Mouse (Mus musculus): Measurements from ENCODE around the gene Znhit1.
"Not testable (repeated sequence)": the region's sequence is repeated elsewhere in the genome, so short reads cannot be mapped to it uniquely, and the experiment has no call there.

The Znhit1 gene

DNA sequence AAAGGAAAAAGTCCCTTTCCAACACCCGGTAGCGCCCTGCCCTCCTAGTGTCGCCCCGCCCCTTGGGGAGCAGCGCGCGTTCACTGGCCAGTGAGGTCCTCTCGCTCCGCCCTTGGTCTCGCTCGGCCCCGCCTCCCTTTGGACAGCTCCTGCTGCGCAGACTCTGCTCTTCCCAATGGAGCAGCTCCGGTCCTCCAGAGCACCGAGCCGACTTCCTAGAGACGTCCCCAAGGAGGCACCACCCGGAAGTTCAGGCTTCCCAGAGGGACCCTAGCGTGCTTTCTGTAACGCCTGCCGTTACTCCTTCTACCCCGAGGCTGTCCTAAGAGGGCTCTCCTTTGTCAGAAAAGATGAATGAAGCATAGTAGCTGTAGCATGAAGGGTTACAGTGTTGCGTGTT, 34.8 kb downstream of the Znhit1 start, which contains the start of gene Fis1:
Gene Fis1, plus strand, starts transcription at position 261 of the 400 bp plus-strand sequence.
- DNase-seq (ENCODE audit: low spot score): peak; percentile 91

DNA sequence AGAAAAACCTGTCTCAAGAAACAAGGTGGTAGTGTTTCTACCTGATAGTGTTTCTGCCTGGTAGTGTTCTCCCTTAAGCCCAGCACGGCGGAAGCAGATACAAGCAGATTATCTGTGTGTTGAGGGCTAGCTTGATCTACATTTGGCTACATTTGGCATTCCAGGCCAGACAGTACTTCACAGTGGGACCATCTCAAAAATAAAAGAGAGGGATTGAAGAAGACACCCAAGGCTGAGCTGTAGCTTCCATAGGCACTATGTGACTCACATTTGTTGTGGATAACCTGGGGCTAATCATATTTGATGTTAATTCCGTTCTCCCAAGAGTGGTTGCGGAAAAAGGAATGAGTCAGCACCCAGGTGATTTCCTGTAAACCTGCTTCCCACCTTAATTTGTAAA, 35.7 kb downstream of the Znhit1 start:
- no peak for DNase-seq (ENCODE audit: low spot score)

DNA sequence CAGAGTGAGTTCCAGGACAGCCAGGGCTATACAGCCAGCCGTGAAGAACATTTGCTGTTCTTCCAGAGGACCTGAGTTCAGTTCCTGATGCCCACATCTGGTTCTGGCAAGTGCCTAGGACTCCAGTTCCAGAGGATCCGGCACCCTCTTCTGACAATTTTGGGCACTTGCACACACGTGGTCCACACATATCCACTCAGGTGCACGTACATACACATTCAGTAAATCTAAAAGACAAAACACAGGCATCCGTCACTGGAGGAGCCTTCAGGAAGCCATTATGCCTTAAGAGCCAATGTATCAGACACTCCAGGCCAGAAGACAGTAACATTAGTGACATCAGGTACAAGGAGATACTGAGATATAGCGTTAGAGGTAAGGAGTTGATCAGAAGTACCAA, 37.3 kb downstream of the Znhit1 start:
- no peak for DNase-seq (ENCODE audit: low spot score)

DNA sequence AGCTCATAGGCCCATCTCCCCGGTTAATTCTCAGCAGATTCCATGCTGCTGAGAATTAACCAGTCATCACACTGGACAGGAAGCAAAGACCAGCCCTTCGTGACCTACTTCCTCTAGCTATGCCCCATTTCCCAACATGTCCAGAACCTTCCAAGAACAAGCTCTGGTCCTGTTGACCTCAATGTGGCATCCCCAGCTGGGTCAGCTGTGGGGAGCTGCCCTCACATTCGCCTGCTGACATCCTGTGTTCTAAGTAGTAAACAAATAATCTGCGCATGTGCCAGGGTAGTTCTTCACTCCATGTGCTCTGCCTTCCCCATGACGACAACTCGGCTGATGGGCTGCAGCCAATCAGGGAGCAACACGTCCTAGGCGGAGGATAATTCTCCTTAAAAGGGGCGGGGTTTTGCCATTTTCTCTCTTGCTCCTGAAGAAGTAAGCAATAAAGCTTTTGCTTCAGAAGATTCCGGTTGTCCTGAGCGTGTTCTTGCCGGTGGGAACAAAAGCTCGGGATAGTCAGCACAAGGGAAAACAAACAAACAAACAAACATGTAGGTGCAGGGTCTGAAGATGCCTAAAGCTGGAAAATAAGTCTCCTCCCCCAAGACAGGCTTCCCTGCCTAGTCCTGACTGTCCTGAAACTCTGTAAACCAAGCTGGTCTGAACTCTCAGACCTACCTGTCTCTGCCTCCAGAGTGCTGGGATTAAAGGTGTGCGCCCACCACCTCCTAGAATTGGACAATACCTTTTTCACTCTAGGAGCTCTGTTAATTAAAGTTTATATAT, 38.1 kb downstream of the Znhit1 start:
- DNase-seq (ENCODE audit: low spot score): not testable (repeated sequence)

DNA sequence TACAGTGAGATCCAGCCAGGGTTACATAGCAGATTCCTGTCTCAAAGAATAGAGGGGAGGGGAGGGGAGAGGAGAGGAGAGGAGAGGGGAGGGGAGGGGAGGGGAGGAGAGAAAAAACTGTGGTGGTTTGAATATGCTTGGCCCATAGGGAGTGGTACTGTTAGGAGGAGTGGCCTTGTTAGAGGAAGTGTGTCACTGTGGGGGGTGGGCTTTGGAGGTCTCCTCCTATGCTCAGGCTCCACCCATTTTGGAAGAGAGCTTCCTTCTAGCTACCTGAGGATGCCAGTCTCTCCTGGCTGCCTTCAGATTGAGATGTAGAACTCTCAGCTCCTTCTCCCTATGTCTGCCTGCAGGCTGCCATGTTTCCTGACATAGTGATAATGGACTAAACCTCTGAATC, 39.9 kb downstream of the Znhit1 start:
- no peak for DNase-seq (ENCODE audit: low spot score)

DNA sequence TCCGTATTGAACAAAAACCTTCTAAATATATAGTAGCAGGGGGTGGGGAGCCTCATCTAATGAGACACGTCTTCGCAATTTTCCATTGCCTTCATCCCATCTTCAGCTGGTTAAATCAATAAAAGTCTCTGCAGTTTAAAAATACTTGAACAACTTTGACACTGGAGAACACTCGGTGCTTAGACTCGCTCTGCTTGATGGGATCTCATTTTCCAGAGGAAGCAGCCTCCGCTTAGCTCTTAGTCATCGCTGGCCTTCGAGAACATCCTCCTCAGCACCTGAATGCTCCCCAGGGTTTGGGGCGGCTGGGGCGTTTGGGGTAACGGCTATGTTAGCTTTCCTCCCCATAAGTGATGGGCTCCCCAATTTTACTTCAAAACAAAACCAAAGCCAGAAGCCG, 42.7 kb downstream of the Znhit1 start:
- DNase-seq (ENCODE audit: low spot score): no peak

DNA sequence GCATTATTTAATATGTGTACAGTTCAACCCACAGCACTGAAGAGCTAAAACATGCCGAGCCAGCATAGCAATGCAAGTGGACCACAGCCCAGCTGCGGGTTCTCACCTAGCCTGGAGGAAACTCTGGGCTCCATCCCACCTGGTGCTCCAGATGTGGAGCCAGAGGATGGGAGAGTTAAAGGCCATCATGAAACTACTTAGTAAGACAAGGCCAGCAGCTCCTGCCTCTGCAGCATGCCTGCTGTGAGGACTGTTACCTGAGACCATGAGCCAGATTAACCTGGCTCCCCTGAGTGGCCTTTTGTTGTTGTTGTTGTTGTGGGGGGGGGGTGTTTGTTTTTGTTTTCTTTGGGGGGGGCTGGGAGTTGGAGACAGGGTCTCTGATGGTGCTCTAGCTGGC, 44.4 kb downstream of the Znhit1 start:
- DNase-seq (ENCODE audit: low spot score): no peak

DNA sequence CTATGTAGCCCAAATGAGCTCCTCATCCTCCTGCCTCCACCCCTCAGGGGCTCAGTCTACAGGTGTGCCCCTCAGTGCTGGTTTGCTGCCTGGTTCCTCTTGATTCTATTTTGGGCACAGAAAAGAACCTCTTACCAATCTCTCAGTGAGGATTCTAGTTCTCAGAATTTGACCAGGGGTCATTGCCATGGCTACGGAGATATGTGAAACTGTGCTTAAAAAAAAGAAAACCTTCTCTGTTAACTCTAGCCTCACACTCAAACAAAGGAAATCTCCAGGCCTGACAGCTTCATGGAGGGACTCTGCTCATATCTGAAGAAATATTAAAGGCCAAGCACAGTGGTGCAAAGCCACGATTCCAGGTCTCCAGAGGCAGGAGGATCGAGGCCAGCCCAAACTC, 45.0 kb downstream of the Znhit1 start:
- no peak for DNase-seq (ENCODE audit: low spot score)

DNA sequence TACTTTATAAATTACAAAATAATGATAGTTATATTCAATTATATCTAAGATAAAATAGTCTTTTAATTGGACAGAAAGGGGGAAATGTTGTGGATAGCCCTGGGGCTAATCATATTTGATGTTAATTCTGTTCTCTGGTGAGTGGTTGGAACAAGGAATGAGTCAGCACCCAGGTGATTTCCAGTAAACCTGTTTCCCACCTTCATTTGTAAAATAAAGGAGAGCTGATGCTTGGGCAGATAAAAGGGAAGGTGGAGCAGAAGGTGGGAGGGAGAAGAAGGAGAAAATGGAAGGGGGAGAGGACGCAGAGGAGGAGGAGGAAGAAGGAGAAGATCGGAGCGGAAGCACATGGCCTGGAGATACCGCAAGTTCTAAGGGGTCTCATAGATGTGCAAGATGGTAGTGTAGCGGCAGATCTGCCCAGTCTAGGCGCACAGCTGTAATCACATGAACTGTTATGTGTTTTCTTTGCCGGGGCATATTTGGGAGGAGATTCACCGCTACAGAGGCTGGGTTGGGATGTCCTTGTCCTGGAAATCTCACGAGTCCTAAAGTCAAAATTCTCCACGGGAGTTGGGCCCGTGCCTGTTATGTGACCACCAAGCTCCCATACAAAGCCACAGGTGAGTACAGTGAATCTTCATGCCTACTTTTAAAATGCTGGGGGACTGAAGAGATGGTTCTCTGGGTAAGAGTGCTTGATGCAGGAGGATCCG, 46.8 kb downstream of the Znhit1 start:
- no peak for DNase-seq (ENCODE audit: low spot score)

DNA sequence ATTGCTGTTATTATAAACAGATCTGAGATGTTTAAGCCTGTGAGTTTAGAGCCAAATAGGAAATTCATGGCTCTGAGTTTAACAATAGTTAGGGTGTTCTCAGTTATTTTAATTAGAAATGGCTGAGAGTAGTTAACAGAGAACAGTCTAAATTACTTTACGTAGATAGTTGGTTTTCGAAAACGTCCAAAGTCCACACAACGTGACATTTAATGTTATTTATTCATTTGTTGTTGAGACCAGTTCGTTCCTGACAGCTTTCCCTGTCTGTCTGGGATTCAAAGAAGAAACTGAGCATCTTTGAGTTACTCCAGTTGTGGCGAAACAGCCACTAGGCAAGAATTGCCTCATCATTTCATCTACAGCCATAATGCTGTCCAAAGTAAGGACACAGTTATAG, 47.8 kb downstream of the Znhit1 start:
- not testable (repeated sequence) for DNase-seq (ENCODE audit: low spot score)

DNA sequence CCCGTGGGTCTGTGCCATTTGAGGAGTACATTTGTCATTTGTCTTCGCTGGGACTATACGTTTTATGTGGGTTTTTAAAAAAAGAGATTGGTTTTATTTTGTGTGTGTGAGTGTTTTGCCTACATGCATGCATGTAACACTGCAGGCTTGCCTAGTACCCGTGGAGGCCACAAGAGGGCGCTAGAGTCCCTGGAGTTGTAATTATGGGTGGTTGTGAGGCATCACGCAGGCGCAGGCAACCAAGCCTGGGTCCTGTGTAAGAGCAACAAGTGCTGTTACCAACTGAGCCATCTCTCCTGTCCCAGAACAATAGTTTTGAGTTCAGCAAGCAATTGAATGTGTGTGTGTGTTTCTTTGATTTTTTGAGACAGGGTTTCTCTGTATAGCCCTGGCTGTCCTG, 48.5 kb downstream of the Znhit1 start:
- no peak for DNase-seq (ENCODE audit: low spot score)

DNA sequence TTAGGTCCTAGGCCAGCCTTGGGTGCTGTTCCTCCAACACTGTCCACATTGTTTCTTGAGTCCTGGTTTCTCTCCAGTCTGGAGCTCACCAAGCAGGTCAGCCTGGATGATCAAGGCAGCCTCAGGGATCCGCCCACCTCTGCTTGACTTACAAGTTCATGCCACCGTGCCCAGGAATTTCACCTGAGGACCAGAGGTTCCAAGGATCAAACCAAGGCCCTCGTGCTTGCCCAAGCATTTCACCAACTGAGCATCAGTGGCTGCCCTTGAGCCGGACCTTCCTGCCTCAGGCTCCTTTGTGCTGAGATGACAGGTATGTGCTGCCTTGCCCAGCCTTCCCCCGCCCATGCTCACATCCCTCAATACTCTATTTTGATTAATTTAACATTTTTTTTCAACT, 50.2 kb downstream of the Znhit1 start:
- DNase-seq (ENCODE audit: low spot score): no peak

DNA sequence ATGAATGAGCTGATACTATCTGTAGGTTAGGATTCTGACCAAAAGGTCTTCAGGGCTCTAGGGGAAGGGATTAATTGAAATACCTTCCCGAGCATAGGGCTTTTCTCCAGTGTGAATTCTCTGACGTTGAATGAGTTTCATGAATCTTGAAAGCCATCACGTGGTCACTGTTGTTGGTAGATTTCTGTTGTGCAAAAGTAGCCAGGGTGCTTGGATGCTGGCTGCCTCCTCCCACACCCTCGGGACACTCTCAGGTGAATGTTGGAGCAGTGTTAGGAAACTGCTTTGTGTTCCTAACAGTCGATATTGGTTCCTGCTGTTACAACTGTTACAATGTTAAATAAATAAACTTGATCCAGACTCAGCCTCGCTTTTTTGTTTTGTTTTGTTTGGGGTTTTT, 51.1 kb downstream of the Znhit1 start:
- no peak for DNase-seq (ENCODE audit: low spot score)

DNA sequence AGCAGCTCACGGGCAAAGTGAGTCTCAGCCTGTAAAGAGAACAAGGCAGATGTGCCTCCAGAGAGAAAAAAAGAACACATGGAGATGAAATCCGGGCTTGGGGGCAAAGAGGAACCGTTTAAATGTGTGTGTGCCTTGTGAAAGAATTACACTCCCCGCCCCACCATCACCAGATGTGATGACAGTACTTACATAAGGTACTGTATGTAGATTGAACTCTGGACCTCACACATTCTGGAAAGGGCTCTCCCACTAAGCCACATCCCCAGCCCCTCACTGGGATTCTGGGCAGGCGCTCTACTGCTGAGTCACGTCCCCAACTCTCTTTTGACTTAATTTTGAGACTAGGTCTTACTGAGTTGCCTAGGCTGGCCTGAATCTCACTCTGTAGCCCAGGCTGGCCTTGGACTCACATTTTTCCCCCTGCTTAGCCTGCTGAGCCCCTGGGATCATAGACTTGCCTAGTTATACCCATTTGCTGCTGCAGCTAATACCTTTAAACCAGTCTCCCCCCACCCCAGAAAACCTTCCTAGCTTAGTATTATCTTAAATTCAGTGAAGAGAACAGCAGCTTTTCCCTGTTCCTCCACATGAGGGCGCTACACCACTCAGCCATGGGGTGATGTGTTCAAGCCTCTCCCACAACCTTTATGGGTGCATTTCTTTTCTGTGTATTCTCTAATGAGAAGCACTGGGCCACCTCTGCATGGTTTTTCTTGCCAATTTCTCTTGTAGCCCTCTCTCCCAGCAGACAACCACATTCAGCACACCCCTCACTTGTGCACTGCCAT, 51.7 kb downstream of the Znhit1 start:
- no peak for DNase-seq (ENCODE audit: low spot score)

DNA sequence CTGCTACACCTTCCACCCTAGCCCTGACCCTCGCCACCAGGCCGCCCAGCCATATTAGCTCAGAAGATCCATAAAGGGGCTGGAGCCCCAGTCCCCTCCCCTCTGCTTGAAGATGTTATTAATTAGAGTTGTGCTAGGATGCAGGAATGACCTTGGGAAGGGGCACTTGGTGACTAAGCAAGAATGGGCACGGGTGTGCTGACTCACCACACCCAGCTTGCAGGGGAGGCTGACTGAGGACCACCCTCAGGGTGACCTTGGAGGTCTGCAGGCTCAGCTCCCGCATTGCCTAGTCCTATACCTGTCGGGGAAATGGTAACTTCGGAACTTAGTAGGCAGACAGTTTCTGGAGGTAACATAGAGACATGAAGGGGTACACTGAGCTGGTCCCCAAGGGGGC, 53.9 kb downstream of the Znhit1 start:
- DNase-seq (ENCODE audit: low spot score): no peak

DNA sequence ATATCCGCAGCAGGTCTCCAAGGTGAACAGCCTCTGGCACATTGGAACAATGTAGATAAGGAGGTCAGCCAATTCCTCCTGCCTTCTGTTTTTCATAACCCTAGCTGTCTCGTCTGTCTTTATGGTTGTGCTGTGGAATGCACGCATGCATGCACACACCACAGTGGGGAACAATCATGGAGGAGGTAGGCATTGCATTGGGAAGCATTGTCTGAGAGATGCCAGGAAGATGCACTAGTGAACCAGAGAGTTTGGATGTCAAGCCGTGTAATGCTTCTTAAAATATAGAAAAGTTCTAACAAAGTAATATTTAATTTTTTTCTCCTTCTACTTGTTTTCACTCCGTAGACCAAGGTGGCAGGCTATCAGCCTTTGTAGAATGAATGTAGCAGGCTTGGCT, 54.9 kb downstream of the Znhit1 start:
- DNase-seq (ENCODE audit: low spot score): no peak

Measured in urinary bladder, postnatal 25 days (tissue).